Mouse (Mus musculus) left cerebral cortex, adult 18-20 months (tissue): ENCODE data around the gene Rbm14. TPM values are rescaled to one million over a fixed set of nuclear protein-coding genes. Genes with fewer than 3 reads are reported as not detected.

Experiments used
- DNase-seq, 2 experiments: peaks; one replicate each; pipeline ENCODE4 v3.0.0; 2021 to 2022; ENCODE audit warnings: low spot score in 2 of 2, mixed read lengths in 1 of 2
- long read RNA-seq, 2 experiments: library from polyadenylated mRNA; stranded (forward); transcript quantifications; one replicate each; pipeline ENCODE4 v2.0.0; 2021
- total RNA-seq, 2 experiments: library from RNA; stranded (reverse); gene quantifications; 2 replicates each; pipeline ENCODE4 v1.2.3; 2021

Rbm14 gene
- total RNA-seq: 10 to 100 TPM; 37.6 to 60.4 TPM
- long read RNA-seq, experiment 1, transcript Rbm14-201 (3 exons, 3,165 nt): major isoform, 34 of 45 reads
- long read RNA-seq, experiment 1, partial matches to known transcripts: 7 of 45 reads
- long read RNA-seq, experiment 1, other reads (novel, unspliced or antisense): 2 of 45 reads
- long read RNA-seq, experiment 2, transcript Rbm14-201 (3 exons, 3,165 nt): major isoform, 18 of 26 reads
- long read RNA-seq, experiment 2, partial matches to known transcripts: 5 of 26 reads
- long read RNA-seq, experiment 2, other reads (novel, unspliced or antisense): 2 of 26 reads

- peak; percentile 97 to 98 for DNase-seq
Observed at GRCm38 (mm10) chr19:4811063-4811908, at the start of gene Rbm14, which contains the start of gene Gm21992. Gene Rbm14 (minus strand): TSS chr19:4811634. Gene Gm21992 (minus strand): TSS chr19:4811612.

GRCm38 (mm10) chr19:4859081-4859480 is 47.6 kb upstream of the Rbm14 start:
- peak; percentile 19 to 30 for DNase-seq

GRCm38 (mm10) chr19:4855951-4856350 is 44.5 kb upstream of the Rbm14 start:
- no peak for DNase-seq

- DNase-seq: no peak
Observed at GRCm38 (mm10) chr19:4855470-4855820, 44.0 kb upstream of the Rbm14 start.

GRCm38 (mm10) chr19:4854552-4855469 is 43.4 kb upstream of the Rbm14 start, which contains the start of gene Ctsf:
Gene Ctsf (plus strand): TSS chr19:4855130.
- DNase-seq: peak; percentile 91

- no peak for DNase-seq
Observed at GRCm38 (mm10) chr19:4850281-4850680, 38.8 kb upstream of the Rbm14 start.

GRCm38 (mm10) chr19:4849800-4850199 is 38.4 kb upstream of the Rbm14 start:
- no peak for DNase-seq

GRCm38 (mm10) chr19:4847490-4847889 is 36.1 kb upstream of the Rbm14 start:
- DNase-seq: no peak

GRCm38 (mm10) chr19:4845846-4846245 is 34.4 kb upstream of the Rbm14 start:
- DNase-seq: no peak

GRCm38 (mm10) chr19:4842611-4843010 is 31.2 kb upstream of the Rbm14 start:
- no peak for DNase-seq

- no peak for DNase-seq
Observed at GRCm38 (mm10) chr19:4840848-4841247, 29.4 kb upstream of the Rbm14 start.

- DNase-seq: peak; percentile 97
Observed at GRCm38 (mm10) chr19:4839149-4839548, 27.7 kb upstream of the Rbm14 start, which contains the start of the genes Ccs and Ccdc87. Gene Ccs (minus strand): TSS chr19:4839332. Gene Ccdc87 (plus strand): TSS chr19:4839366.

GRCm38 (mm10) chr19:4838526-4839140 is 27.2 kb upstream of the Rbm14 start:
- no peak for DNase-seq

GRCm38 (mm10) chr19:4837049-4837448 is 25.6 kb upstream of the Rbm14 start:
- DNase-seq: no peak

- DNase-seq: no peak
Observed at GRCm38 (mm10) chr19:4836096-4836495, 24.7 kb upstream of the Rbm14 start.

- DNase-seq: no peak
Observed at GRCm38 (mm10) chr19:4833977-4834376, 22.5 kb upstream of the Rbm14 start.

- peak; percentile 17 to 24 for DNase-seq
Observed at GRCm38 (mm10) chr19:4829156-4829555, 17.7 kb upstream of the Rbm14 start.

- DNase-seq: no peak
Observed at GRCm38 (mm10) chr19:4828444-4829114, 17.1 kb upstream of the Rbm14 start.

GRCm38 (mm10) chr19:4820678-4821303 is 9.4 kb upstream of the Rbm14 start:
- DNase-seq: peak; percentile 33 to 36
